Mouse (Mus musculus) layer of hippocampus, postnatal 25 days (tissue): ENCODE data around the gene Sgpl1. TPM values are rescaled to one million over a fixed set of nuclear protein-coding genes. Genes with fewer than 3 reads are reported as not detected.

Experiments
- DNase-seq, 2 experiments: peaks; one replicate each; pipeline ENCODE4 v3.0.0; 2022; ENCODE audit warnings: mixed read lengths in 2 of 2, low spot score in 1 of 2; ENCODE audit errors: extremely low spot score in 1 of 2
- total RNA-seq, 2 experiments: library from RNA; stranded (reverse); gene quantifications; 2 replicates each; pipeline ENCODE4 v1.2.3; 2021

Sgpl1 gene
- total RNA-seq, 2 experiments from 2014 or later, result 18.0 to 22.1 TPM

- DNase-seq, result no peak
These were observed 58.0 kb downstream of the Sgpl1 start, which contains the start of gene Pcbd1 for GRCm38 (mm10) chr10:61089170-61090142. Gene Pcbd1 (plus strand): TSS chr10:61089331.

GRCm38 (mm10) chr10:61088468-61088867, 59.0 kb downstream of the Sgpl1 start:
- no peak for DNase-seq

- no peak for DNase-seq
These were observed 61.0 kb downstream of the Sgpl1 start for GRCm38 (mm10) chr10:61086502-61086901.

GRCm38 (mm10) chr10:61085364-61085763, 62.1 kb downstream of the Sgpl1 start:
- DNase-seq, result no peak

- DNase-seq, result no peak
These were observed 66.6 kb downstream of the Sgpl1 start for GRCm38 (mm10) chr10:61080931-61081255.

- DNase-seq, result peak in 1 of 2 experiments; percentile 22
These were observed 67.1 kb downstream of the Sgpl1 start for GRCm38 (mm10) chr10:61080227-61080930.

GRCm38 (mm10) chr10:61075607-61076006, 71.9 kb downstream of the Sgpl1 start:
- DNase-seq, result no peak

GRCm38 (mm10) chr10:61074643-61075042, 72.9 kb downstream of the Sgpl1 start:
- DNase-seq, result no peak

GRCm38 (mm10) chr10:61072324-61072723, 75.2 kb downstream of the Sgpl1 start:
- peak; percentile 48 to 75 for DNase-seq

GRCm38 (mm10) chr10:61069248-61069647, 78.3 kb downstream of the Sgpl1 start:
- DNase-seq, result no peak

GRCm38 (mm10) chr10:61068436-61069192, 78.9 kb downstream of the Sgpl1 start:
- DNase-seq, result peak; percentile 42 to 49

- no peak for DNase-seq
These were observed 82.1 kb downstream of the Sgpl1 start for GRCm38 (mm10) chr10:61065287-61066005.

- no peak for DNase-seq
These were observed 82.9 kb downstream of the Sgpl1 start for GRCm38 (mm10) chr10:61064635-61065034.

GRCm38 (mm10) chr10:61063271-61063864, 84.1 kb downstream of the Sgpl1 start:
- no peak for DNase-seq

- no peak for DNase-seq
These were observed 87.9 kb downstream of the Sgpl1 start for GRCm38 (mm10) chr10:61059543-61060110.

- DNase-seq, result no peak
These were observed 88.4 kb downstream of the Sgpl1 start for GRCm38 (mm10) chr10:61059101-61059500.

- DNase-seq, result no peak
These were observed 90.8 kb downstream of the Sgpl1 start for GRCm38 (mm10) chr10:61056661-61057060.

- DNase-seq, result peak; percentile 52 to 89
These were observed 95.4 kb downstream of the Sgpl1 start for GRCm38 (mm10) chr10:61051993-61052613.
